Mouse (Mus musculus) G1E (cell line): ENCODE results near the gene Ptprm.

Experiments used
- CTCF ChIP-seq: IDR thresholded peaks from 2 replicates; pipeline ENCODE4 v1.5.1; 2012; ENCODE audit warnings: low read depth, low read length, inconsistent platforms, mixed read lengths
- GATA1 ChIP-seq: IDR thresholded peaks from 2 replicates; pipeline ENCODE4 v1.6.1; 2012; ENCODE audit warnings: borderline replicate concordance, low read length, inconsistent platforms, mixed read lengths
- POLR2AphosphoS5 ChIP-seq: IDR thresholded peaks from 2 replicates; pipeline ENCODE4 v1.6.1; 2012; ENCODE audit warnings: low read depth, low read length, inconsistent platforms; ENCODE audit not compliant: insufficient replicate concordance
- TAL1 ChIP-seq: conservative IDR thresholded peaks from 2 replicates; pipeline ENCODE4 v1.6.1; 2012; ENCODE audit warnings: low read depth, low read length, inconsistent platforms, mixed read lengths

DNA sequence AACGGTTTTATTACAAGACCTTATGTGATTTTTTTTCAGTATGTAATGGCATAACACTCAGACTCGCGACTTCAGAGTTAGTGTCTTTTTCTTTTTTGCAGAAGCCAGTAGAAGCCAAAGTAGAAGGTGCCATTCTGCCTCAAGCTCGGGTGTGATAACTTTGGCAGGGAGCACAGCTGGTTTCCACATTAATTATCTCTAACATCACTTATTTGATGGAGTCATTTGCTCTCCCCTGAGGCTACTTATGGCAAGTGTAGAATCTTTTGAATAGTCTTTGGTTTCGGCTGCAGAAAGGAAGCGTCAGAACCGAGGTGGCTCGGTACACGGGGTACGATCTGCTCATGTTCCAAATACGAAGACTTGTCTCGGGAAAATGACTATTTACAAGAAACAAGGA, 620.7 kb downstream of the Ptprm start:
- no peak for TF ChIP-seq TAL1
- TF ChIP-seq GATA1: no peak
- TF ChIP-seq POLR2AphosphoS5: no peak
- no peak for TF ChIP-seq CTCF
